Mouse (Mus musculus): ENCODE data around the gene Cpd. TPM values are rescaled to one million over a fixed set of nuclear protein-coding genes. Genes with fewer than 3 reads are reported as not detected.

Gene Cpd
- polyA plus RNA-seq, 1 experiment = 17.6 TPM

DNA sequence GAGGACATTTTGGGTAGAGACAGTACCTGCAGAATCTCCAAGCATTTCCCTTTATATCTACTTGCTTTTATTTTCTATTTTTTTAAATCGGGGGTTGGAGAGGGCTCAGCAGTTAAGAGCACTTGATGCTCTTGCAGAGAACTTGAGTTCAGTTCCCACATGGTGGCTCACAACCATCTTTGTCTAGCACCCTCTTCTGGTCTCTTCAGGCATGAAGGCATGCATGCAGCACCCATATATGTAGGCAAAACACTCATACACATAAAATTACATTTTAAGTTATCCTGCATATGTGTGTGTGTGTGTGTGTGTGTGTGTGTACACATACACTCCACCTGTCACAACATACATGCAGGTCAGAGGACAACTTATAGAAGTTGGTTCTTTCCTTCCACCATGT lies 100.9 kb downstream of the Cpd start:
- H3K36me3 ChIP-seq (ENCODE audit: control insufficient read depth, insufficient read depth) = peaks cover 56% of the 10 kb centered on the region
- H3K4me3 ChIP-seq = no peak overlapping the region
- TF ChIP-seq TCF12 (IDR thresholded peaks at IDR 0.05; ENCODE audit: insufficient read depth, poor library complexity, severe bottlenecking) (no peak), MAX (IDR thresholded peaks at IDR 0.05; ENCODE audit: low read depth) (no peak), REST (IDR thresholded peaks at IDR 0.05; ENCODE audit: insufficient read depth, insufficient read length) (no peak), USF1 (IDR thresholded peaks at IDR 0.05; ENCODE audit: low read depth) (no peak), POLR2AphosphoS2 (IDR thresholded peaks at IDR 0.05; ENCODE audit: insufficient read length, low read depth) (no peak), POLR2A (IDR thresholded peaks at IDR 0.05; ENCODE audit: insufficient read length, low read depth) (no peak), E2F4 (IDR thresholded peaks at IDR 0.05; ENCODE audit: insufficient read depth) (no peak), MYOG (IDR thresholded peaks at IDR 0.05; ENCODE audit: control insufficient read depth in 1 of 3, insufficient read depth in 1 of 3, insufficient read length in 2 of 3, low read depth in 2 of 3) (no peak), MYOD1 (IDR thresholded peaks at IDR 0.05; ENCODE audit: control insufficient read depth in 1 of 3, insufficient read length in 2 of 3, low read depth in 2 of 3) (no peak), SRF (IDR thresholded peaks at IDR 0.05; ENCODE audit: control insufficient read depth, insufficient read length, low read depth) (no peak), TCF3 (IDR thresholded peaks at IDR 0.05; ENCODE audit: insufficient read length, low read depth) (no peak), CEBPB (IDR thresholded peaks at IDR 0.05; ENCODE audit: insufficient read depth, poor library complexity, severe bottlenecking) (no peak)
- no peak overlapping the region for H3ac ChIP-seq (ENCODE audit: control insufficient read depth, insufficient read length)
- no peak overlapping the region for H3K4me2 ChIP-seq (ENCODE audit: low read depth)
- no peaks in the 10 kb centered on the region for H3K27me3 ChIP-seq (ENCODE audit: control insufficient read depth, insufficient read depth, insufficient read length)
- H3K79me2 ChIP-seq (ENCODE audit: control insufficient read depth, insufficient read depth) = peaks cover 13% of the 10 kb centered on the region

DNA sequence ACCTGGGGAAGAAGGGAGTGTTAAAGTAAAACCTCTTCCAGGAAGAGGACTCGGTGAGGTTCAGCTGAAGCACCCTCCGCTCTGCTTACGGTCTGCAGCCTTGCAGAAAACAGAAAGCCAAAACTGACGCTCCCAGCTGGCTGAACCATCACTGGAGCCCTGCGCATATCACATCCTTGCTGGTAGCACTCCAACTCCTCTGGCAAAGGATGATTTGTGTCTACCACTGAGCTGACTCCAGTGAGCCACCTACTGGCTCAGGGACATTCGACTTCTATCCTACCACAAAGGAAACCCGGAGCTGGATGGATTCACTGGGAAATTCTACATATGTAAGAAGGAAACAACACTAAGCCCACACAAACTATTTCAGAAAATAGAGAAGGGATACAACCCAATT lies 102.3 kb downstream of the Cpd start:
- H3K36me3 ChIP-seq (ENCODE audit: control insufficient read depth, insufficient read depth) = peaks cover 48% of the 10 kb centered on the region
- no peaks in the 10 kb centered on the region for H3K27me3 ChIP-seq (ENCODE audit: control insufficient read depth, insufficient read depth, insufficient read length)
- no peak overlapping the region for H3K4me2 ChIP-seq (ENCODE audit: low read depth)
- H3ac ChIP-seq (ENCODE audit: control insufficient read depth, insufficient read length) = no peak overlapping the region
- TF ChIP-seq POLR2A (IDR thresholded peaks at IDR 0.05; ENCODE audit: insufficient read length, low read depth) (no peak), TCF12 (IDR thresholded peaks at IDR 0.05; ENCODE audit: insufficient read depth, poor library complexity, severe bottlenecking) (no peak), USF1 (IDR thresholded peaks at IDR 0.05; ENCODE audit: low read depth) (no peak), CEBPB (IDR thresholded peaks at IDR 0.05; ENCODE audit: insufficient read depth, poor library complexity, severe bottlenecking) (no peak), SRF (IDR thresholded peaks at IDR 0.05; ENCODE audit: control insufficient read depth, insufficient read length, low read depth) (no peak), MAX (IDR thresholded peaks at IDR 0.05; ENCODE audit: low read depth) (no peak), POLR2AphosphoS2 (IDR thresholded peaks at IDR 0.05; ENCODE audit: insufficient read length, low read depth) (no peak), MYOD1 (IDR thresholded peaks at IDR 0.05; ENCODE audit: control insufficient read depth in 1 of 3, insufficient read length in 2 of 3, low read depth in 2 of 3) (no peak)
- H3K79me2 ChIP-seq (ENCODE audit: control insufficient read depth, insufficient read depth) = peaks cover 13% of the 10 kb centered on the region
- H3K4me3 ChIP-seq = no peak overlapping the region

DNA sequence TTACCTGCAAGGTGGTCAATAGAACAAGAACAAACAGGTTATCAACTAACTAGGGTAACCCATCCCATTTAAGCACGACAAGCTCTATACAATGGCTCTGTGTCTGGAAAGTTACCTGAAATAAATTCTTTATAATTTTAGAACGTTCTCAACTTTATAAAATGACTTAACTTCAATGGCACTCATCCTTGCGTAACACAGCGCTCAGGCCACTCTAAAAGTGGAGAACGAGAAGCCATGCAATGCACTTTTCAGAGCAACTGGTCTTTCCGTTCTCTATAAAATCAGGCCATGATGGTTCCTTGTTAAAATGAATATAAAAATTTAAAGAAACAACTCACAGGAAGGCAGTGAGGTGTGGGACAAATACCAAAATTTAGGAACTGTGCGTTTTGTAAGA lies 104.3 kb downstream of the Cpd start:
- no peak for TF ChIP-seq POLR2AphosphoS2 (IDR thresholded peaks at IDR 0.05; ENCODE audit: insufficient read length, low read depth)
- no peak for TF ChIP-seq TCF12 (IDR thresholded peaks at IDR 0.05; ENCODE audit: insufficient read depth, poor library complexity, severe bottlenecking)
- no peak for TF ChIP-seq SRF (IDR thresholded peaks at IDR 0.05; ENCODE audit: control insufficient read depth, insufficient read length, low read depth)
- no peak for TF ChIP-seq MYOD1 (IDR thresholded peaks at IDR 0.05; ENCODE audit: control insufficient read depth in 1 of 3, insufficient read length in 2 of 3, low read depth in 2 of 3)
- no peak for TF ChIP-seq MYOG (IDR thresholded peaks at IDR 0.05; ENCODE audit: control insufficient read depth in 1 of 3, insufficient read depth in 1 of 3, insufficient read length in 2 of 3, low read depth in 2 of 3)
- no peak for TF ChIP-seq POLR2A (IDR thresholded peaks at IDR 0.05; ENCODE audit: insufficient read length, low read depth)
- no peak for TF ChIP-seq TCF3 (IDR thresholded peaks at IDR 0.05; ENCODE audit: insufficient read length, low read depth)
- no peak for TF ChIP-seq MAX (IDR thresholded peaks at IDR 0.05; ENCODE audit: low read depth)
- no peak for TF ChIP-seq USF1 (IDR thresholded peaks at IDR 0.05; ENCODE audit: low read depth)
- TF ChIP-seq CEBPB (IDR thresholded peaks at IDR 0.05; ENCODE audit: insufficient read depth, poor library complexity, severe bottlenecking) = no peak
- TF ChIP-seq E2F4 (IDR thresholded peaks at IDR 0.05; ENCODE audit: insufficient read depth) = no peak
- no peak for TF ChIP-seq REST (IDR thresholded peaks at IDR 0.05; ENCODE audit: insufficient read depth, insufficient read length)
- no peaks in the 10 kb centered on the region for H3K27me3 ChIP-seq (ENCODE audit: control insufficient read depth, insufficient read depth, insufficient read length)
- peaks cover 13% of the 10 kb centered on the region for H3K79me2 ChIP-seq (ENCODE audit: control insufficient read depth, insufficient read depth)
- peaks cover 44% of the 10 kb centered on the region for H3K36me3 ChIP-seq (ENCODE audit: control insufficient read depth, insufficient read depth)
- no peak overlapping the region for H3K4me2 ChIP-seq (ENCODE audit: low read depth)
- no peak overlapping the region for H3K4me3 ChIP-seq
- H3ac ChIP-seq (ENCODE audit: control insufficient read depth, insufficient read length) = no peak overlapping the region

DNA sequence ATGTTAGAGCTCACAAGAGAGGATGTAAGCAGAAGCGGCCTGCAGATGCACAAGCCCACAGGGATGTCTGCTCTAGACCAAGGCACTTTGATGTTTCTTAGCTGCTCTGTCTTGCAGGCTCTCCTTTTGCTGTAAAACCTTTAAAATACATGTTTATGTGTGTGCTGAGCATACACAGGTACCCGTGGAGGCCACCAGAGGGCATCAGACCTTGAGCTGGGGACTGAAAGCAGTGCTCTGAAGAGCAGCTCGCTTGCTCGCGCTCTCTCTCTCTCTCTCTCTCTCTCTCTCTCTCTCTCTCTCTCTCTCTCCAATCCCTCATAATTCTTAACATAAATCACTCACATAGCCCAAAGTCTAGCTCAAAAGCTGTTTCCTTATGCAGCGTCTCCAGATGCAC lies 107.7 kb downstream of the Cpd start:
- Histone ChIP-seq H3K79me2 (ENCODE audit: control insufficient read depth, insufficient read depth) (peaks cover 8% of the 10 kb centered on the region), H3K27me3 (ENCODE audit: control insufficient read depth, insufficient read depth, insufficient read length) (no peaks in the 10 kb centered on the region), H3K36me3 (ENCODE audit: control insufficient read depth, insufficient read depth) (peaks cover 44% of the 10 kb centered on the region), H3K4me3 (no peak overlapping the region), H3K4me2 (ENCODE audit: low read depth) (no peak overlapping the region), H3ac (ENCODE audit: control insufficient read depth, insufficient read length) (no peak overlapping the region)
- TF ChIP-seq E2F4 (IDR thresholded peaks at IDR 0.05; ENCODE audit: insufficient read depth) (no peak), MAX (IDR thresholded peaks at IDR 0.05; ENCODE audit: low read depth) (no peak), TCF12 (IDR thresholded peaks at IDR 0.05; ENCODE audit: insufficient read depth, poor library complexity, severe bottlenecking) (no peak), REST (IDR thresholded peaks at IDR 0.05; ENCODE audit: insufficient read depth, insufficient read length) (no peak), POLR2AphosphoS2 (IDR thresholded peaks at IDR 0.05; ENCODE audit: insufficient read length, low read depth) (no peak), USF1 (IDR thresholded peaks at IDR 0.05; ENCODE audit: low read depth) (no peak), POLR2A (IDR thresholded peaks at IDR 0.05; ENCODE audit: insufficient read length, low read depth) (no peak), MYOG (IDR thresholded peaks at IDR 0.05; ENCODE audit: control insufficient read depth in 1 of 3, insufficient read depth in 1 of 3, insufficient read length in 2 of 3, low read depth in 2 of 3) (no peak), SRF (IDR thresholded peaks at IDR 0.05; ENCODE audit: control insufficient read depth, insufficient read length, low read depth) (no peak), TCF3 (IDR thresholded peaks at IDR 0.05; ENCODE audit: insufficient read length, low read depth) (no peak), MYOD1 (IDR thresholded peaks at IDR 0.05; ENCODE audit: control insufficient read depth in 1 of 3, insufficient read length in 2 of 3, low read depth in 2 of 3) (no peak), CEBPB (IDR thresholded peaks at IDR 0.05; ENCODE audit: insufficient read depth, poor library complexity, severe bottlenecking) (no peak)

Measured in myocyte (in vitro differentiated cells).